Mouse (Mus musculus) neural tube, embryonic 11.5 days (tissue): ENCODE data around the gene Kars. TPM values are rescaled to one million over a fixed set of nuclear protein-coding genes. Genes with fewer than 3 reads are reported as not detected.

Experiments used
- ATAC-seq: fragments of 200-750 bp; cut with Nextera tagmentation; 2 replicates; pipeline ENCODE4 v1.8.0; 2017; ENCODE audit warnings: moderate number of reproducible peaks, mild to moderate bottlenecking, moderate TSS enrichment, moderate library complexity; ENCODE audit not compliant: insufficient read depth, low FRiP score, low TSS enrichment
- DNase-seq: peaks from one replicate; pipeline ENCODE4 v3.0.0-alpha.2; 2015; ENCODE audit warnings: low spot score
- H3K27ac ChIP-seq: fragments of 300-500 bp; sonication (generic); 2 replicates; pipeline ENCODE4 v1.5.1; 2014; ENCODE audit warnings: low read depth, mild to moderate bottlenecking, low read length
- H3K27me3 ChIP-seq: fragments of 300-500 bp; sonication (generic); 2 replicates; pipeline ENCODE4 v1.6.1; 2014; ENCODE audit warnings: mild to moderate bottlenecking, low read length, mixed read lengths; ENCODE audit not compliant: control insufficient read depth, insufficient read depth
- H3K36me3 ChIP-seq: fragments of 300-500 bp; sonication (generic); 2 replicates; pipeline ENCODE4 v1.6.1; 2014; ENCODE audit warnings: mild to moderate bottlenecking, low read length, moderate library complexity, mixed read lengths; ENCODE audit not compliant: control insufficient read depth, insufficient read depth
- H3K4me1 ChIP-seq: fragments of 300-500 bp; sonication (generic); 2 replicates; pipeline ENCODE4 v1.6.1; 2014; ENCODE audit warnings: low read length, mixed read lengths; ENCODE audit not compliant: control insufficient read depth, insufficient read depth
- H3K4me2 ChIP-seq: fragments of 300-500 bp; sonication (generic); 2 replicates; pipeline ENCODE4 v1.6.1; 2014; ENCODE audit warnings: low read depth, mild to moderate bottlenecking, moderate library complexity
- H3K4me3 ChIP-seq: fragments of 300-500 bp; sonication (generic); 2 replicates; pipeline ENCODE4 v1.5.1; 2014; ENCODE audit warnings: low read depth, low read length
- H3K9ac ChIP-seq: fragments of 300-500 bp; sonication (generic); 2 replicates; pipeline ENCODE4 v1.6.1; 2014; ENCODE audit warnings: mild to moderate bottlenecking, low read length
- H3K9me3 ChIP-seq: fragments of 300-500 bp; sonication (generic); 2 replicates; pipeline ENCODE4 v1.6.1; 2016; ENCODE audit warnings: low read length; ENCODE audit not compliant: control insufficient read depth
- WGBS: fragments of 180-500 bp; shearing (Covaris S2); extraction: QIAGEN DNeasy Blood & Tissue Kit; methylation state at CpG from one replicate; pipeline ENCODE4 v1.1.7; 2014; 5-methylcytosine and 5-hydroxymethylcytosine counted together
- polyA plus RNA-seq: library from polyadenylated mRNA; unstranded; fragments of >200 nt; fragmentation: Nextera tagmentation; extraction: Ambion mirVana; gene quantifications from 2 replicates; pipeline ENCODE4 v1.2.1, GENCODE M21; 2014

Gene Kars
- polyA plus RNA-seq, 1 experiment from 2014 or later = 249 TPM

DNA sequence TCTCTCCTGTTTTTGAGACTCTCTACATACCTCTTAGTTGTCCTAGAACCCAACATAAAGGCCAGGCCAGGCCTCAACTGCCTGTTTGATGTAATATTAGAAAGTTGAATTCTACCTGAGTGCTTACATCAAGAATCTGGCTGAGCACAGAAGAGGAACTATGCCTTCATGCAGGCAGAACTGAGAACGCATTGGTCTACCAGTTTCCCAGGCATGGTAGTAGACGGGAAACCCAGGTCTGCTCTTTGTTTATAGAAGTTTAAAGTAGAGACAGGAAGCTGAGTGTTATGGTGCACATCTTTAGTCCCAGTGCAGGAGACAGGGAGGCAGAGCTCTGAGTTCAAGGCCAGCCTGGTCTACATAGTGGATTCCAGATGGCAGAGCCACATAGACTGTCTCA lies 64.0 kb downstream of the Kars start:
- Histone ChIP-seq H3K27ac (no peak overlapping the region), H3K4me1 (no peaks in the 10 kb centered on the region), H3K9me3 (no peaks in the 10 kb centered on the region), H3K9ac (no peak overlapping the region), H3K4me2 (no peak overlapping the region), H3K27me3 (no peaks in the 10 kb centered on the region), H3K36me3 (peaks cover 13% of the 10 kb centered on the region), H3K4me3 (no peak overlapping the region)
- no peak for ATAC-seq
- DNase-seq = no peak
- 87% methylated on average over 2 of the region's 2 CpGs for WGBS

DNA sequence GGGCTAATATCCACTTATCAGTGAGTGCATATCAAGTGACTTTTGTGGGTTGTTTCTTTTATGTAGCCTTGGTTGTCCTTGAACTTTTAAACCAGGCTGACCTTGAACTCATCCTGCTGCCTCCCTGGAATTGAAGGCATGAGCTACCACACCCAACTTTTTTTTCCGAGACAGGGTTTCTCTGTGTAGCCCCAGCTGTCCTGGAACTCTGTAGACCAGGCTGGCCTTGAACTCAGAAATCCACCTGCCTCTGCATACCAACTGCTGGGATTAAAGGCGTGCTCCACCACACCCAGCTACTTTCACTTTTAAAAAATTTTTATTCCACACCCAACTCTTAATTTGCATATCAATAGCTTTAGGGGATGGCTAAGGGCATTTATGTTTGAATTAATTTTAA lies 67.6 kb downstream of the Kars start:
- Histone ChIP-seq H3K4me1 (peaks cover 9% of the 10 kb centered on the region), H3K36me3 (peaks cover 13% of the 10 kb centered on the region), H3K9ac (no peak overlapping the region), H3K27ac (no peak overlapping the region), H3K4me2 (no peak overlapping the region), H3K9me3 (no peaks in the 10 kb centered on the region), H3K4me3 (no peak overlapping the region), H3K27me3 (no peaks in the 10 kb centered on the region)
- ATAC-seq (no peak), DNase-seq (no peak)
- 95% methylated on average over 2 of the region's 2 CpGs for WGBS

Other genes with a start within 250 kb of the Kars start
- 205 and 212 TPM in 2 replicates for gene Cfdp1, start 157.0 kb downstream of the Kars start, polyA plus RNA-seq
- 6.0 and 6.6 TPM in 2 replicates for gene Tmem170, start 134.6 kb downstream of the Kars start, polyA plus RNA-seq
- 3.2 and 4.3 TPM in 2 replicates for gene Chst5, start 100.9 kb downstream of the Kars start, polyA plus RNA-seq
- gene Tmem231, start 77.4 kb downstream of the Kars start, polyA plus RNA-seq = 15.3 and 15.7 TPM in 2 replicates
- gene Gabarapl2, start 70.6 kb downstream of the Kars start, polyA plus RNA-seq = 314 and 318 TPM in 2 replicates
- 8.7 and 10.1 TPM in 2 replicates for gene Adat1, start 19.0 kb downstream of the Kars start, polyA plus RNA-seq
- 28.7 and 35.4 TPM in 2 replicates for gene Terf2ip, start 75 bp upstream of the Kars start, polyA plus RNA-seq
- 0.78 and 0.92 TPM in 2 replicates for gene Gm6793, start 3.7 kb upstream of the Kars start, polyA plus RNA-seq